Mouse (Mus musculus) ovary, postnatal 36 days (tissue): ENCODE results near the gene Adgrf5.
A peak's percentile ranks its signal among the peaks of the same experiment; 100 is the strongest.
"Not testable (repeated sequence)": the region's sequence is repeated elsewhere in the genome, so short reads cannot be mapped to it uniquely, and the experiment has no call there.

Experiments used
- DNase-seq: peaks from one replicate; pipeline ENCODE4 v3.0.0; 2022; ENCODE audit warnings: low spot score, mixed read lengths

Adgrf5 gene

GRCm38 (mm10) chr17:43359826-43360619 is at the start of gene Adgrf5:
Adgrf5 (plus strand) TSS chr17:43360451.
- peak; percentile 45 for DNase-seq

GRCm38 (mm10) chr17:43325986-43326671 is 34.1 kb upstream of the Adgrf5 start:
- no peak for DNase-seq

GRCm38 (mm10) chr17:43326726-43327700 is 33.2 kb upstream of the Adgrf5 start:
- DNase-seq = peak; percentile 35

- no peak for DNase-seq
Measured at GRCm38 (mm10) chr17:43327810-43328209, 32.4 kb upstream of the Adgrf5 start.

- DNase-seq = no peak
Measured at GRCm38 (mm10) chr17:43329216-43329615, 31.0 kb upstream of the Adgrf5 start.

DNA sequence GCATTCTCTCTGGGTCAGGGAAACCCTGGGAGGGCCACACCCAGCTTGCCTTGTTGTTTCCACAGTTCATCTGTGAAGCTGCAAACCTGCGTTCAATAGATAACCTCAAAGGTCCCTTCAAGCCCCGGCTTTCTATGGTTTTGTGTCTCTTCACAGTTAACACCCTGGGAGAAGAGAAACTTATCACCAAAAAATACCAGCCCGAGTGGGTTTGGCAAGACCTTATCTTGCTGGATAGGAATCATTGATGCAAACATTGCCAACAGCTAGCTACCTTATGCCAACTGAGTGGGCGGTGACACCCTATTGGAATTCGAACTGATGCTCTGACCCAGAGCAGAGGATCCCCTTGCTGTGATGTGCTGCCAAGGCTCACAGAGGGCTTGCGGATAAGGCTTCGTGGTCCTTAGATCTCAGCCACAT is 30.5 kb upstream of the Adgrf5 start:
- DNase-seq = peak; percentile 35

DNA sequence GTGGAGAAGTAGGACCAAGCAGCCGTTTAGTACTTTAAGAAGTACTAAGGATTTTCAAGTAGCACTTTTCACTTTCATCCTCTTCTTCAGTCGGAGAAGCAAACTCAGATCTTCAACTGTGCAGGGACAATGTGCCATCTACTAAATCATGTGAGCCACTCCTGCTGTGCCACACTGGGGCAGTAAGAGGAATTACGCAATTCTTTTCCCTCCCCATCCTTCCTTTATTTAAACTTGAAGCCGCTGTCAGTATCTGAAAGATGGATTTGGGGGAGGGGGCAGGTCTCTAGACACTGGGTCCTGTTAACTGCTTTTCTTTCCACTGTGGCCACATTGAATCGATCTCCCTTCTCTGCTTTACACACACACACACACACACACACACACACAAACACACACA is 27.6 kb upstream of the Adgrf5 start:
- no peak for DNase-seq

DNA sequence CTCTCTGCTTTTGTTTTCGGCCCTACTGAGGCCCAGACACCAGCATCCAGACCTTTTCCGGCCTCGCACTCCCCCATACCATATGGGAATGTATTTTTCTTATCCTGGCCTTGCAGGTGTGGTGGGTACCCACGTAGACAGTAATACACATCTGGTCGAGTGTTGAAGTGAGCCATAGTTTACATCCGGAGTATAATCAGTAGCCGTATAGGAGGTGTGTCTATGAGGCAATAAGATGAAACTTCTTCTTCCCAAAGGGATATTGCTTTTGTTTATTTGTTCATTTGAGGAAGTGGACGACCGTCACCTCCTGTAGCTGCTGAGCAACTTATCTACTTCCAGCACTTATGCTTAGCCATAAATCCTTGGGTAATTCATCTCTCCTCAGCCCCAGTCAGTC is 26.2 kb upstream of the Adgrf5 start:
- DNase-seq = no peak

GRCm38 (mm10) chr17:43337643-43338042 is 22.6 kb upstream of the Adgrf5 start:
- DNase-seq = no peak

DNA sequence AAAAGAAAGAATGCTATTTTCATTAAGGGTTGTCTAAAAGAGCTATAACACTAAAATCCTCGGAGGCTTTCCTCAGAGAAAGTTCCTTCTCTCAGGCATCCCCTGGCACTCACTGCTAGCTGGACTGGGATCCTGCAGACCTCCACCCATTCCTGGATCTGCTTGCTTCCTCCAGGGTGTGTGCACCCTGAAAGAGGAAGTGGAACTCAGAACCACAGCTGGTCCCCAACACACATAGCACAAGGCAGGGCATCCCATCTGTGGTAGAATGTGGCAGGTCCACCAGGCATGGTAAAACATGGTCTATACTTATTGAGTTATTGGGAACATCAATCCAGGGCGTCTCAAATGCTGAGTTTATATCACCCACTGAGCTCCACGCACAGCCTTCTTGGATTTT is 22.0 kb upstream of the Adgrf5 start:
- no peak for DNase-seq

DNA sequence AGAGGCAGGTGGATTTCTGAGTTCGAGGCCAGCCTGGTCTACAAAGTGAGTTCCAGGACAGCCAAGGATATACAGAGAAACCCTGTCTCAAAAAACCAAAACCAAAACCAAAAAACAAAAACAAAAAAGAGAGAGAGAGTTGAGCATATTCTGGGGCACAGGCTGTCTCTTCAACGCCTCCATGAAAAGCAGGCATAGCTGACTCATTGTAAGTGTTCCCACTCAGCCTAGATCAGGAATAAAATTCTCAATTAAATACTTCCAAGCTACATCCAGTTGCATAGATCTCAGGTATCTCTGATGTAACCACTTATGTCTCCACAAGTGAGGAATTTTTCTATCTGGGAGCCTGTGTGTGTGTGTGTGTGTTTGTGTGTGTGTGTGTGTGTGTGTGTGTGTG is 13.8 kb upstream of the Adgrf5 start:
- not testable (repeated sequence) for DNase-seq

GRCm38 (mm10) chr17:43357902-43358539 is 2.2 kb upstream of the Adgrf5 start:
- no peak for DNase-seq

- no peak for DNase-seq
Measured at GRCm38 (mm10) chr17:43361021-43361420, 770 bp downstream of the Adgrf5 start.

DNA sequence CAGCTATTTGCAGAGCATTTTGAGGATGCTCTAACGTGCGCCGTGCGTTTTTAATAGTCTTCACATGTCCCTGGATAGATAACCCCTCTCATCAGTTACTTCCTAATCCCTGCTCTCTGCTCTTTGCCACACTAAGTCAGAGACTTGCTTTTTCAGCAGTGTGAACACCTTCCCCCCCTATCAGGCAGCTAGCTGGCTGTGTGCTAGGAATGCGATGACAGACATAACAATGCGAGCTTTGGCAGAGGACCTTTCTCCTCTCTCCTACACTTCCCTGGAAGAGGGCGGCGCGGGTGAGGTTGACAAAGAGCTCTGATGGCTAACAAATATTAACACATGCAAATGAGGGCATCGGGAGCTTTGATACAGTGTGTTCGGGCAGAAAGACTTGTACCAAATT is 2.1 kb downstream of the Adgrf5 start:
- DNase-seq = no peak

DNA sequence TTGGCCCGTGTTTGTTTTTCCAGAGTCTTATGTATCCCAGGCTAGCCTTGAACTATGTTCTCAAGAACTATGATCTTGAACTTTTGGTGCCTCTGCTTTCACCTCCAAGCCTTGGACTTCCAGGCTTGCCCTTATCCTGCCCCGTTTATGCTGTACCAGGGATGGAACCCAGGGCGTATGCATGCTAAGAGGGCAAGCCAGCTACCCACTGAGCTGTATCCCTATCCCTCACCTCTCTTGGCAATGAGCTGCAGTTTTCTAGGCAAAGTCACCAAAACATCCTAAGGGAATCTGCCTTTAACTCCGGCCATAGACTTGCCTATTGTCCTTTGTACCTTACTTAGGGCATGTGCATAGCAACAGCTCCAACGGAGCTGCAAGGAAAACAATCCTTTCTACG is 2.6 kb downstream of the Adgrf5 start:
- no peak for DNase-seq

- no peak for DNase-seq
Measured at GRCm38 (mm10) chr17:43363921-43364320, 3.7 kb downstream of the Adgrf5 start.

- no peak for DNase-seq
Measured at GRCm38 (mm10) chr17:43365297-43365696, 5.0 kb downstream of the Adgrf5 start.

- DNase-seq = no peak
Measured at GRCm38 (mm10) chr17:43366486-43366885, 6.2 kb downstream of the Adgrf5 start.

DNA sequence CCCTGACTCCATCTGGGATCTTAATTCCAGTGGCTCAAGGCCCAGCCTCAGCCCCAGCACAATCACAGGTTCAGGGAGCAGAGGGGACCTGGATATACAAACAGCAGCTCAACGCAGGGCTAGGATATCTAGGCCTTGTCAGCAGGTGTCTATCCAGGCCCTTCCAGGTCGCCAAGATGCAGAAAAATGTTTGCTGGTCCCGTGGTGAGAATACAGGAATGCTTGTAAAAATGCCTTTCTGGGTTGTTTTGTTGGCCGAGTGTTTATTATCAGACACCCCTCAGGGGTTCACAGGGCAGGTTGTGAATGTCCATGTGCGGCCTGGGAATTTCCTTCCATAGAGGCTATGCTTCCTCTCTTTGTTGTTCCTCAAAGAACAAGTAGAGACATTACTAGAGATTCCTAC is 7.9 kb downstream of the Adgrf5 start:
- no peak for DNase-seq

GRCm38 (mm10) chr17:43372604-43373003 is 12.4 kb downstream of the Adgrf5 start:
- DNase-seq = no peak

DNA sequence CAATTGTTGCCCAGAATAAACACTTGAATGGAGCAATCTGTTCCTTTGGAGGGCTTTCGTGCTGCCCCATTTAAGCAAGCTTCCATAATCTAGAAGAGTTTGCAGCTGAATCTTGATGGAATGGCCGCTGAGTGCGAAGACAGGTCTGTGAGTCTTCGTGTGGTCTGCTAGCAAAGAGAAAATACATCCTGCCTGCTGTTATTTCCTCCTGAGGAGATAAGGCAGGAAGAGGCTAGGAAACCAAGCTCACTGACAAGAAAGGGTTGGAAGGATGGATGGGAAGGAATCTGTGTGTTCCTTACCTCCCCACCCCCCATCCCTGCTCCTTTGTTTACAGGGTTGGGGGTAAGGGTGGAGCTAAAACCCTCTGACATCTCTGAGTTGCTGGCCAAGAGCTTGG is 13.8 kb downstream of the Adgrf5 start:
- DNase-seq = no peak

- DNase-seq = no peak
Measured at GRCm38 (mm10) chr17:43376527-43376926, 16.3 kb downstream of the Adgrf5 start.
